In the genomic region with DNA sequence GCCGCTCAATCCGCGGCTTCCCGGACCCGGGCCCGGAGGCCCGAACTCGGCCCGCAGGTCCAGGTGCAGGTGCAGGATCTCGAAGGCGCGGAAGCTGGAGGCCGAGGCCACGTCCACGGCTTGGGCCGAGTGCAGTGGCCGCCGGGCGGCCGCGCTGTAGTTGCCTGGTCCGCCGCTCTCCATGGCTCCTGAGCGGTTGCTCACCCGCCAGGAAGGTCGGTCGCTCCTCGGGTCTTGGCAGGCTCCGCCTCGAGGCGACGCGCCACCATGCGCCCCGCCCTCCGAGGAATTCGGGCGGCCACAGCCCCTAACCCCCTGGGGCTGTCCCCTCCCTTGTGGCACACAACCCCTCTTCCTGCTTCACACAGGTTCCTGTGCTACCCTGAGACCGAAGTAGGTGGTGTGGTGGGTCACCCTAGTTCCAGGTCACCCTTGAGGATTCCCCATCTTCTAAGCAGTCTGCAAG, we compare ENCODE assay signal across 8 mouse cellular contexts. TPM values are rescaled to one million over a fixed set of nuclear protein-coding genes. Genes with fewer than 3 reads are reported as not detected.
DNase-seq lines count a peak whose midpoint lies in the region; ATAC-seq lines count a peak whose summit lies in the region.

A gene (minus strand): TSS at position 259 of the 466 bp plus-strand sequence.

- H3K36me3 ChIP-seq in lung, embryonic 15.5 days, result 0 out of 2 replicates have a peak, but pooled peaks cover 3% of the 10 kb centered on the region

- H3K27ac ChIP-seq in lung, embryonic 15.5 days, result peak within 1 kb of the TSS; percentile 87

- DNase-seq in Muller cell, postnatal 12 days (ENCODE audit: inconsistent ontology term), result peak; percentile 86
- DNase-seq in cerebellum, adult 9-10 months, result peak; percentile 78
- peak; percentile 18 for DNase-seq in layer of hippocampus, adult 9-10 months (ENCODE audit: low spot score)
- DNase-seq in ovary, adult 18-20 months (ENCODE audit: low spot score), result peak; percentile 51
- peak; percentile 72 for DNase-seq in thymus, postnatal 0 days (ENCODE audit: low spot score)

- no peaks in the 10 kb centered on the region for H3K9me3 ChIP-seq in lung, embryonic 15.5 days

- H3K4me2 ChIP-seq in lung, embryonic 15.5 days, result peak within 1 kb of the TSS; percentile 82

- peak within 1 kb of the TSS; percentile 73 for H3K9ac ChIP-seq in lung, embryonic 15.5 days

- WGBS in lung, embryonic 15.5 days, result under 1% methylated on average over 39 of the region's 39 CpGs

- ATAC-seq in frontal cortex, adult (ENCODE audit: low TSS enrichment), result peak; percentile 86
- peak; percentile 52 to 57 for ATAC-seq in hematopoietic stem cell, adult 5-6 weeks (replicated peaks in 1 of 2; ENCODE audit: insufficient read depth in 1 of 2, low FRiP score in 2 of 2, low TSS enrichment in 1 of 2, low read depth in 1 of 2, poor library complexity in 2 of 2, severe bottlenecking in 2 of 2)
- ATAC-seq in lung, embryonic 15.5 days (ENCODE audit: borderline replicate concordance, extremely low read depth, low FRiP score, low TSS enrichment), result peak; percentile 90

- H3K4me3 ChIP-seq in lung, embryonic 15.5 days, result peak within 1 kb of the TSS; percentile 63

- H3K4me1 ChIP-seq in lung, embryonic 15.5 days, result peaks cover 22% of the 10 kb centered on the region

- no peaks in the 10 kb centered on the region for H3K27me3 ChIP-seq in lung, embryonic 15.5 days

RNA-seq across cellular contexts. Expression of the gene that starts here (rescaled TPM):
- total RNA-seq in hematopoietic stem cell, adult 5-6 weeks (2017), result 31.6 and 57.2 TPM in 2 replicates
- 102 TPM in 2 replicates for polyA plus RNA-seq in lung, embryonic 15.5 days (2015; fragmentation: Nextera tagmentation; extraction: Ambion mirVana)
- polyA plus RNA-seq in thymus, postnatal 0 days (2015; fragmentation: Nextera tagmentation; extraction: Ambion mirVana), result 58.1 and 66.1 TPM in 2 replicates

Comparison
In these comparisons a context has a peak if more than half of its experiments do, and no peak if none do; other contexts are left out.
1. Peak in every context shown above with its lines: DNase-seq, ATAC-seq, H3K4me3 ChIP-seq and H3K27ac ChIP-seq.
2. DNase-seq: peak in every context shown above with its lines; median percentile 86 in Muller cell, postnatal 12 days; 78 in cerebellum, adult 9-10 months; 72 in thymus, postnatal 0 days; 51 in ovary, adult 18-20 months; 18 in layer of hippocampus, adult 9-10 months.